Mouse (Mus musculus): ENCODE measurements at regions not wholly inside any gene's neighbourhood (a gene's known extent, or its start where the extent isn't known, plus 50 kb on each side); places are given as distances from the start of the nearest gene placed in this dataset.

GRCm38 (mm10) chr13:45251068-45251467 is 138.5 kb upstream of the Mylip start:
- ATAC-seq (ENCODE audit: insufficient number of reproducible peaks, insufficient read depth, low FRiP score, low TSS enrichment): no peak
- Histone ChIP-seq H3K27ac (no peak overlapping the region), H3K27me3 (no peaks in the 10 kb centered on the region), H3K9me3 (no peaks in the 10 kb centered on the region), H3K36me3 (no peaks in the 10 kb centered on the region), H3K4me3 (no peak overlapping the region), H3K4me1 (no peaks in the 10 kb centered on the region), H3K4me2 (replicated peaks) (no peak overlapping the region), H3K9ac (no peak overlapping the region)
- WGBS: 74% methylated on average over 3 of the region's 3 CpGs

GRCm38 (mm10) chr13:45252126-45252525 is 137.4 kb upstream of the Mylip start:
- WGBS: 54% methylated on average over 3 of the region's 3 CpGs
- H3K4me1 ChIP-seq: no peaks in the 10 kb centered on the region
- H3K9ac ChIP-seq: no peak overlapping the region
- H3K27ac ChIP-seq: no peak overlapping the region
- no peak overlapping the region for H3K4me2 ChIP-seq (replicated peaks)
- no peaks in the 10 kb centered on the region for H3K9me3 ChIP-seq
- no peak for ATAC-seq (ENCODE audit: insufficient number of reproducible peaks, insufficient read depth, low FRiP score, low TSS enrichment)
- H3K36me3 ChIP-seq: no peaks in the 10 kb centered on the region
- H3K4me3 ChIP-seq: no peak overlapping the region
- H3K27me3 ChIP-seq: no peaks in the 10 kb centered on the region

DNA sequence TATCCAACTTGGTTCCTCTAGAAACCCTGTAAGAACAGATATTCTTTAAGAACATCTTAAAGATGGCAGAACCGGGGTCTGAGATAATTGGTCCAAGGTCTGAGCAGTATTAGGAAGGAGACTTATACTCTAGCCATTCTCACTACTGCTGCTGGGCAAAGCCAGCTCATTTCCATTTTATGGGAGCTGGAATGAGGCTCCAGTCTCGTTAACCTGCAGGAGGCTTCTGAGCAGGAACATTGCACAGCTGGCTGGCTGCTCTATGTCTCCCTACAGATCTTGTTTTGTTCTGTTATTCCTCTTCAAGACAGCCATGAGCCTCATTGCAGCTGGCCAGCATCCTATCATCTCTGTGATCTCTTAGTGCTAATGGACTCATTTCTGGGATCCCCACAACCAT is 136.3 kb upstream of the Mylip start:
- 72% methylated on average over 2 of the region's 2 CpGs for WGBS
- H3K9me3 ChIP-seq: no peaks in the 10 kb centered on the region
- no peak overlapping the region for H3K27ac ChIP-seq
- H3K4me2 ChIP-seq (replicated peaks): no peak overlapping the region
- no peaks in the 10 kb centered on the region for H3K4me1 ChIP-seq
- H3K36me3 ChIP-seq: no peaks in the 10 kb centered on the region
- no peak overlapping the region for H3K9ac ChIP-seq
- H3K27me3 ChIP-seq: no peaks in the 10 kb centered on the region
- H3K4me3 ChIP-seq: no peak overlapping the region
- no peak for ATAC-seq (ENCODE audit: insufficient number of reproducible peaks, insufficient read depth, low FRiP score, low TSS enrichment)

DNA sequence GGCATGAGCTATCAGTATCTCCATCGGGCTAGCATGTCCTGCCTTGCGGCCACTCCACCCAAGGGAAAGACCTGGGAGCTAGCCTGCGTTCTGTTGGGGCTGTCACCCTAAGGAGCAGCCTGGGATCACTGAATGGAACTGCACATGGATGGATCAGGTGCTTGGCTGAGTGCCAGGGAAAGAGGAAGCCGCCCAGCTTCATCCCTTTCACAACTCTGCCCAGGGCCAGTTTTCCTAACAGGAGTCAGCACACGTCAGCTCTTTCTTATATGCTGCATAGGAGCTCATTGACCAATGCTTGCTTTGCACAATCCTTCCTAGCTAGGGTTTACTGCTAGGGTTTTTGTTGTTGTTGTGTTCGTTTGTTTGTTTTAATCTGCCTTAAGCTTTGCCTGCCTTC is 134.3 kb upstream of the Mylip start:
- H3K4me1 ChIP-seq: no peaks in the 10 kb centered on the region
- no peak overlapping the region for H3K9ac ChIP-seq
- ATAC-seq (ENCODE audit: insufficient number of reproducible peaks, insufficient read depth, low FRiP score, low TSS enrichment): no peak
- 80% methylated on average over 6 of the region's 6 CpGs for WGBS
- no peak overlapping the region for H3K4me3 ChIP-seq
- no peak overlapping the region for H3K27ac ChIP-seq
- no peak overlapping the region for H3K4me2 ChIP-seq (replicated peaks)
- H3K27me3 ChIP-seq: no peaks in the 10 kb centered on the region
- no peaks in the 10 kb centered on the region for H3K36me3 ChIP-seq
- H3K9me3 ChIP-seq: no peaks in the 10 kb centered on the region

GRCm38 (mm10) chr13:45262011-45262410 is 127.5 kb upstream of the Mylip start:
- Histone ChIP-seq H3K27ac (no peak overlapping the region), H3K9me3 (no peaks in the 10 kb centered on the region), H3K9ac (no peak overlapping the region), H3K4me3 (no peak overlapping the region), H3K36me3 (no peaks in the 10 kb centered on the region), H3K27me3 (no peaks in the 10 kb centered on the region), H3K4me1 (0 out of 2 replicates have a peak, but pooled peaks cover 3% of the 10 kb centered on the region), H3K4me2 (replicated peaks) (no peak overlapping the region)
- 20% methylated on average over 5 of the region's 5 CpGs for WGBS
- ATAC-seq (ENCODE audit: insufficient number of reproducible peaks, insufficient read depth, low FRiP score, low TSS enrichment): no peak

DNA sequence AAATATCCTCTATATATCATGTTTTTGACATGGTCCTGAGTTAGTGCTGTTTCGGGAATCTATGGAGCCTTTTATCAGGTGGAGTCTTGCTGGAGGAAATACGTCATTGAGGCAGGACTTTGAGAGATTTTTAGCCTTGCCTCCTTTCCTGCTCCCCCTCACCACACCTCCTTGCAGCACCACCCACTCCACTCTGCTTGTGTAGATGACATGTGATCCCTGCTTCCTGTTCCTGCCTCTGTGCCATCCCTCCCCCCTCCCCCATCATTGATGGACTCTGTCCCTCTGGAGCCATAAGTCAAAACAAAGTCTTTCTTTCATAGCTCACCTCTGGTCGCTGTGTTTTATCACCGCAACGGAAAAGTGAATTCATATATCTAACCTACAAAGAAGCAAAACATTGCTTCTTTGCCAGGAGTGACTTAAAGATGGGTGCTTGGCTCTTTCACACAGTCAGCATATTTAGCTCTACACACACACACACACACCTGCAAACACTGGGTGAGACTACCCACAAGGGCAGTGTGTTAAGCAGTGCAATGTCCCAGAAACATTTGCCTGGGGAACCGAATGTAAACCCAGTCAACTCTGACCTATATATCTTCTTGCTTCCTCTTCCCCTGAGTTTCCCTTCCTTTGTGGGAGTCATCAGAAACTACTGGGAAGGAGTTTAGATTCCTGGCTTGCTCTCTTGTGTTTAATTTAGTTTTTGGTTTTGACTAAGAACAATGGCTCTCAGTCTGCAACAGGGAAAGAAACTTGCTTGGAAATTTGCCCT is 123.1 kb upstream of the Mylip start:
- Histone ChIP-seq H3K9me3 (no peaks in the 10 kb centered on the region), H3K4me2 (replicated peaks) (no peak overlapping the region), H3K36me3 (no peaks in the 10 kb centered on the region), H3K4me1 (0 out of 2 replicates have a peak, but pooled peaks cover 3% of the 10 kb centered on the region), H3K27me3 (no peaks in the 10 kb centered on the region), H3K27ac (no peak overlapping the region), H3K9ac (no peak overlapping the region), H3K4me3 (no peak overlapping the region)
- no peak for ATAC-seq (ENCODE audit: insufficient number of reproducible peaks, insufficient read depth, low FRiP score, low TSS enrichment)
- 80% methylated on average over 6 of the region's 6 CpGs for WGBS

DNA sequence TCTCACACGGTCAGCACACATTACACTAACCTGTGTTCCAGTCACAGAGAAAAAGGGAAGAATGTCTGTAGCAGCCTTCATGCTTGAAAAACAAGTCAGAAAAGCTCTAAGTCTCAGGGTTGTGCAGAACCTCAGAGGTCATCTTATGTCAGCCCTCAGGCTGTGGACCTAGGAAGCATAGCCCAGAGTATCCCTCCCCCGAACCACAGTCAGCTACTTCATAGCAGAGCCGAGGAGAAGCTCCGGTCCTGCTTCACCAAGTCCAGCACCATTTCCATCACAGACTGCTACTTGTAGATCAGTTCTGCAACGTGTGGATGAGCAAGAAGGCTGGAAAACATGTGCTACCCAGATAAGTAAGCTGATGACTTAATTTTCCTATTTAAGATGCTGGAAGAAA is 122.1 kb upstream of the Mylip start:
- no peak for ATAC-seq (ENCODE audit: insufficient number of reproducible peaks, insufficient read depth, low FRiP score, low TSS enrichment)
- no peak overlapping the region for H3K4me2 ChIP-seq (replicated peaks)
- WGBS: 53% methylated on average over 5 of the region's 5 CpGs
- H3K9ac ChIP-seq: no peak overlapping the region
- H3K4me1 ChIP-seq: 0 out of 2 replicates have a peak, but pooled peaks cover 3% of the 10 kb centered on the region
- no peaks in the 10 kb centered on the region for H3K9me3 ChIP-seq
- H3K27me3 ChIP-seq: no peaks in the 10 kb centered on the region
- H3K4me3 ChIP-seq: no peak overlapping the region
- no peak overlapping the region for H3K27ac ChIP-seq
- H3K36me3 ChIP-seq: no peaks in the 10 kb centered on the region

- Histone ChIP-seq H3K27ac (no peak overlapping the region), H3K4me1 (0 out of 2 replicates have a peak, but pooled peaks cover 3% of the 10 kb centered on the region), H3K9ac (no peak overlapping the region), H3K27me3 (no peaks in the 10 kb centered on the region), H3K9me3 (no peaks in the 10 kb centered on the region), H3K4me3 (no peak overlapping the region), H3K4me2 (replicated peaks) (no peak overlapping the region), H3K36me3 (no peaks in the 10 kb centered on the region)
- WGBS: 72% methylated on average over 4 of the region's 4 CpGs
- no peak for ATAC-seq (ENCODE audit: insufficient number of reproducible peaks, insufficient read depth, low FRiP score, low TSS enrichment)
These were observed 121.6 kb upstream of the Mylip start for GRCm38 (mm10) chr13:45267906-45268305.

GRCm38 (mm10) chr13:45274261-45274884 is 115.2 kb upstream of the Mylip start:
- Histone ChIP-seq H3K36me3 (no peaks in the 10 kb centered on the region), H3K9ac (no peak overlapping the region), H3K9me3 (no peaks in the 10 kb centered on the region), H3K27me3 (no peaks in the 10 kb centered on the region), H3K4me2 (replicated peaks) (no peak overlapping the region), H3K4me3 (no peak overlapping the region), H3K27ac (no peak overlapping the region), H3K4me1 (no peaks in the 10 kb centered on the region)
- 61% methylated on average over 8 of the region's 8 CpGs for WGBS
- no peak for ATAC-seq (ENCODE audit: insufficient number of reproducible peaks, insufficient read depth, low FRiP score, low TSS enrichment)

DNA sequence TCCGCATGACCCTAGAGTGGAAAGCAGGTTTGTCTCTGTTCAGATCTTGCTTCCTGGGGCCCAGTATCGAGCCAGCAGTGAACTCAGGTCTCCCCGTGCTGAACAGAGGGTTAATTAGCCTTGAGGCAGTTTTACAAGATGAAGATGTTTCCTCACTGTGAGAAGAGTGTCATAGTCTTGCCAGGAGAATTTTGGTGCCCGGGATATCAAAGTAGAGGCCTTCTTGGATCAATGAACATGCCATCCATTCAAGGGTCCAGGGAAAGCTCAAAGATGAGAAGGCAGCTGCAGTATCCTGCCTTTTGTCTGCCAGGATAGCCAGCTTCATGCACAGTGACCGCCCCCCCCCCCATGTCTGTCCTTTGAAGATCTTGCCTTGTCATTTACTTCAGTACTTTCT is 114.2 kb upstream of the Mylip start:
- 66% methylated on average over 5 of the region's 5 CpGs for WGBS
- Histone ChIP-seq H3K9me3 (no peaks in the 10 kb centered on the region), H3K9ac (no peak overlapping the region), H3K4me2 (replicated peaks) (no peak overlapping the region), H3K27me3 (no peaks in the 10 kb centered on the region), H3K36me3 (no peaks in the 10 kb centered on the region), H3K4me3 (no peak overlapping the region), H3K27ac (no peak overlapping the region), H3K4me1 (no peaks in the 10 kb centered on the region)
- ATAC-seq (ENCODE audit: insufficient number of reproducible peaks, insufficient read depth, low FRiP score, low TSS enrichment): no peak

DNA sequence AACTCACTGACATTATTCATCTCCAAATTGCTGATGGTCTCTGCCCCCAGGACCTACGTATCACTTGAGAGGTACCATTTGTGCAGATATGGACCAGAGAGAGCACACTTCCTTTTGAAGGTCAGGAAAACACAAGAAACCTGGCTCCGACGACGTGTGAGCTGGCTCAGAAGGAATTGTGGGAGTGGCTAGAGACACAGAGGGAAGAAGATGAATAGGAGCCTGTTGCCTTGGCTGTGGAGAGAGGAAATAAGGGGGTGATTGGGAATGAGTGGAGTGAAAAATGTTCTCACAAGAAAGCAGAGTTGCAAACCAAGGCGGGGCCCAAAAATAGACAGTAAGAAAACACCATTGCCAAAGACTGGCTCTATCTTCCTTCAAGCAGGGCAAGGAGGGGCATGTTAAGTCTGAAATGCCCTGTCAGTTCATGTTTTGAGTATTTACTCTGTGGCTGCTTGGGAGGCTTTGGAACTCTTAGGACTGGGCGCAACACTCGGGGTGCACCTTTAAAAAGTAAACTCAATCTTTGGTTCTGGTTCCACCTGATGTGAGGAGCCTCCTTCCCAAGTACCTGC is 111.6 kb upstream of the Mylip start:
- H3K9me3 ChIP-seq: no peaks in the 10 kb centered on the region
- no peak overlapping the region for H3K27ac ChIP-seq
- no peak overlapping the region for H3K9ac ChIP-seq
- 63% methylated on average over 7 of the region's 7 CpGs for WGBS
- no peaks in the 10 kb centered on the region for H3K4me1 ChIP-seq
- no peaks in the 10 kb centered on the region for H3K36me3 ChIP-seq
- ATAC-seq (ENCODE audit: insufficient number of reproducible peaks, insufficient read depth, low FRiP score, low TSS enrichment): no peak
- no peak overlapping the region for H3K4me2 ChIP-seq (replicated peaks)
- H3K4me3 ChIP-seq: no peak overlapping the region
- H3K27me3 ChIP-seq: no peaks in the 10 kb centered on the region

DNA sequence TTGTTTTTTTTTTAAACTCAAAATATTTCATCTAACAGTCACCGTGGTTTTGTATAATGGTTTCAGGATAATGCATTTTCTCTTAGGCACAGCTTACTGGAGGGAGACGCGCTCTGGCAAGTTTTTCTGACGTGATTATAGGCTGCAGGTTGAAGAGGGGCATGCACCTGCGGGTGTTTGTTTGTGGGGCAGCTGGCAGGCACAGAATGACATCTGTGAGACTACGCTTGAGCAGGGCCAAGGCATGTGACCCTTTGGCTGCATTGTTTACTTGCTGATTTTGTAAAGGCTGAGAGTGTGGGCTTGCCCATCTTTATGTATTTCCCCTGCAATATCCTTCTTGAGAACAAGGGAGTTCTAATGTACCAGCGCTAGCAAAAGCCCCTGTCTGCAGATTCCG is 108.4 kb upstream of the Mylip start:
- H3K27ac ChIP-seq: no peak overlapping the region
- no peaks in the 10 kb centered on the region for H3K27me3 ChIP-seq
- 71% methylated on average over 8 of the region's 8 CpGs for WGBS
- H3K4me2 ChIP-seq (replicated peaks): no peak overlapping the region
- H3K36me3 ChIP-seq: no peaks in the 10 kb centered on the region
- no peaks in the 10 kb centered on the region for H3K4me1 ChIP-seq
- H3K9me3 ChIP-seq: no peaks in the 10 kb centered on the region
- H3K4me3 ChIP-seq: no peak overlapping the region
- no peak overlapping the region for H3K9ac ChIP-seq
- ATAC-seq (ENCODE audit: insufficient number of reproducible peaks, insufficient read depth, low FRiP score, low TSS enrichment): no peak

Measured in embryonic facial prominence, embryonic 12.5 days (tissue).